Mouse (Mus musculus): ENCODE measurements at regions not wholly inside any gene's neighbourhood (a gene's known extent, or its start where the extent isn't known, plus 50 kb on each side); places are given as distances from the start of the nearest gene placed in this dataset.

- Histone ChIP-seq H3K79me2 (ENCODE audit: control insufficient read depth, insufficient read depth) (no peaks in the 10 kb centered on the region), H3K36me3 (ENCODE audit: control insufficient read depth, insufficient read depth) (no peaks in the 10 kb centered on the region), H3K27me3 (ENCODE audit: control insufficient read depth, insufficient read depth, insufficient read length) (peaks cover 25% of the 10 kb centered on the region), H3ac (ENCODE audit: control insufficient read depth, insufficient read length) (no peak overlapping the region), H3K4me2 (ENCODE audit: low read depth) (no peak overlapping the region), H3K4me3 (no peak overlapping the region)
- TF ChIP-seq MAX (IDR thresholded peaks at IDR 0.05; ENCODE audit: low read depth), result no peak
- no peak for TF ChIP-seq REST (IDR thresholded peaks at IDR 0.05; ENCODE audit: insufficient read depth, insufficient read length)
- TF ChIP-seq CEBPB (IDR thresholded peaks at IDR 0.05; ENCODE audit: insufficient read depth, poor library complexity, severe bottlenecking), result no peak
- no peak for TF ChIP-seq TCF12 (IDR thresholded peaks at IDR 0.05; ENCODE audit: insufficient read depth, poor library complexity, severe bottlenecking)
- no peak for TF ChIP-seq MYOG (IDR thresholded peaks at IDR 0.05; ENCODE audit: control insufficient read depth in 1 of 3, insufficient read depth in 1 of 3, insufficient read length in 2 of 3, low read depth in 2 of 3)
- no peak for TF ChIP-seq POLR2AphosphoS2 (IDR thresholded peaks at IDR 0.05; ENCODE audit: insufficient read length, low read depth)
- no peak for TF ChIP-seq USF1 (IDR thresholded peaks at IDR 0.05; ENCODE audit: low read depth)
- TF ChIP-seq POLR2A (IDR thresholded peaks at IDR 0.05; ENCODE audit: insufficient read length, low read depth), result no peak
- TF ChIP-seq E2F4 (IDR thresholded peaks at IDR 0.05; ENCODE audit: insufficient read depth), result no peak
Observed at GRCm38 (mm10) chr9:43879220-43879968, 135.6 kb downstream of the Nectin1 start.

GRCm38 (mm10) chr9:43879969-43880396 lies 136.2 kb downstream of the Nectin1 start:
- H3K4me2 ChIP-seq (ENCODE audit: low read depth), result no peak overlapping the region
- no peak overlapping the region for H3K4me3 ChIP-seq
- peaks cover 25% of the 10 kb centered on the region for H3K27me3 ChIP-seq (ENCODE audit: control insufficient read depth, insufficient read depth, insufficient read length)
- no peak overlapping the region for H3ac ChIP-seq (ENCODE audit: control insufficient read depth, insufficient read length)
- no peak for TF ChIP-seq TCF12 (IDR thresholded peaks at IDR 0.05; ENCODE audit: insufficient read depth, poor library complexity, severe bottlenecking)
- no peak for TF ChIP-seq CEBPB (IDR thresholded peaks at IDR 0.05; ENCODE audit: insufficient read depth, poor library complexity, severe bottlenecking)
- H3K79me2 ChIP-seq (ENCODE audit: control insufficient read depth, insufficient read depth), result no peaks in the 10 kb centered on the region
- H3K36me3 ChIP-seq (ENCODE audit: control insufficient read depth, insufficient read depth), result no peaks in the 10 kb centered on the region

- Histone ChIP-seq H3ac (ENCODE audit: control insufficient read depth, insufficient read length) (no peak overlapping the region), H3K27me3 (ENCODE audit: control insufficient read depth, insufficient read depth, insufficient read length) (peaks cover 6% of the 10 kb centered on the region), H3K79me2 (ENCODE audit: control insufficient read depth, insufficient read depth) (no peaks in the 10 kb centered on the region), H3K4me3 (no peak overlapping the region), H3K4me2 (ENCODE audit: low read depth) (no peak overlapping the region), H3K36me3 (ENCODE audit: control insufficient read depth, insufficient read depth) (no peaks in the 10 kb centered on the region)
- TF ChIP-seq MYOD1 (IDR thresholded peaks at IDR 0.05; ENCODE audit: control insufficient read depth in 1 of 3, insufficient read length in 2 of 3, low read depth in 2 of 3), result no peak
- no peak for TF ChIP-seq REST (IDR thresholded peaks at IDR 0.05; ENCODE audit: insufficient read depth, insufficient read length)
- TF ChIP-seq MYOG (IDR thresholded peaks at IDR 0.05; ENCODE audit: control insufficient read depth in 1 of 3, insufficient read depth in 1 of 3, insufficient read length in 2 of 3, low read depth in 2 of 3), result no peak
- TF ChIP-seq TCF3 (IDR thresholded peaks at IDR 0.05; ENCODE audit: insufficient read length, low read depth), result no peak
- no peak for TF ChIP-seq CEBPB (IDR thresholded peaks at IDR 0.05; ENCODE audit: insufficient read depth, poor library complexity, severe bottlenecking)
- no peak for TF ChIP-seq USF1 (IDR thresholded peaks at IDR 0.05; ENCODE audit: low read depth)
- no peak for TF ChIP-seq POLR2A (IDR thresholded peaks at IDR 0.05; ENCODE audit: insufficient read length, low read depth)
Observed at GRCm38 (mm10) chr9:43893086-43893485, 149.3 kb downstream of the Nectin1 start.

GRCm38 (mm10) chr9:43899239-43899638 lies 143.9 kb upstream of the Thy1 start:
- Histone ChIP-seq H3K4me2 (ENCODE audit: low read depth) (no peak overlapping the region), H3K27me3 (ENCODE audit: control insufficient read depth, insufficient read depth, insufficient read length) (peaks cover 37% of the 10 kb centered on the region), H3ac (ENCODE audit: control insufficient read depth, insufficient read length) (no peak overlapping the region), H3K4me3 (no peak overlapping the region), H3K79me2 (ENCODE audit: control insufficient read depth, insufficient read depth) (no peaks in the 10 kb centered on the region), H3K36me3 (ENCODE audit: control insufficient read depth, insufficient read depth) (no peaks in the 10 kb centered on the region)
- TF ChIP-seq TCF12 (IDR thresholded peaks at IDR 0.05; ENCODE audit: insufficient read depth, poor library complexity, severe bottlenecking), result no peak
- TF ChIP-seq MYOD1 (IDR thresholded peaks at IDR 0.05; ENCODE audit: control insufficient read depth in 1 of 3, insufficient read length in 2 of 3, low read depth in 2 of 3), result no peak
- TF ChIP-seq TCF3 (IDR thresholded peaks at IDR 0.05; ENCODE audit: insufficient read length, low read depth), result no peak
- no peak for TF ChIP-seq MAX (IDR thresholded peaks at IDR 0.05; ENCODE audit: low read depth)
- TF ChIP-seq POLR2A (IDR thresholded peaks at IDR 0.05; ENCODE audit: insufficient read length, low read depth), result no peak
- no peak for TF ChIP-seq REST (IDR thresholded peaks at IDR 0.05; ENCODE audit: insufficient read depth, insufficient read length)
- no peak for TF ChIP-seq USF1 (IDR thresholded peaks at IDR 0.05; ENCODE audit: low read depth)
- no peak for TF ChIP-seq E2F4 (IDR thresholded peaks at IDR 0.05; ENCODE audit: insufficient read depth)
- TF ChIP-seq MYOG (IDR thresholded peaks at IDR 0.05; ENCODE audit: control insufficient read depth in 1 of 3, insufficient read depth in 1 of 3, insufficient read length in 2 of 3, low read depth in 2 of 3), result no peak
- no peak for TF ChIP-seq CEBPB (IDR thresholded peaks at IDR 0.05; ENCODE audit: insufficient read depth, poor library complexity, severe bottlenecking)
- TF ChIP-seq POLR2AphosphoS2 (IDR thresholded peaks at IDR 0.05; ENCODE audit: insufficient read length, low read depth), result no peak
- no peak for TF ChIP-seq SRF (IDR thresholded peaks at IDR 0.05; ENCODE audit: control insufficient read depth, insufficient read length, low read depth)

- H3ac ChIP-seq (ENCODE audit: control insufficient read depth, insufficient read length), result no peak overlapping the region
- no peaks in the 10 kb centered on the region for H3K36me3 ChIP-seq (ENCODE audit: control insufficient read depth, insufficient read depth)
- no peak for TF ChIP-seq TCF12 (IDR thresholded peaks at IDR 0.05; ENCODE audit: insufficient read depth, poor library complexity, severe bottlenecking)
- TF ChIP-seq POLR2AphosphoS2 (IDR thresholded peaks at IDR 0.05; ENCODE audit: insufficient read length, low read depth), result no peak
- no peak for TF ChIP-seq REST (IDR thresholded peaks at IDR 0.05; ENCODE audit: insufficient read depth, insufficient read length)
- no peak for TF ChIP-seq TCF3 (IDR thresholded peaks at IDR 0.05; ENCODE audit: insufficient read length, low read depth)
- TF ChIP-seq MYOD1 (IDR thresholded peaks at IDR 0.05; ENCODE audit: control insufficient read depth in 1 of 3, insufficient read length in 2 of 3, low read depth in 2 of 3), result no peak
- TF ChIP-seq CEBPB (IDR thresholded peaks at IDR 0.05; ENCODE audit: insufficient read depth, poor library complexity, severe bottlenecking), result no peak
- TF ChIP-seq E2F4 (IDR thresholded peaks at IDR 0.05; ENCODE audit: insufficient read depth), result no peak
- TF ChIP-seq MYOG (IDR thresholded peaks at IDR 0.05; ENCODE audit: control insufficient read depth in 1 of 3, insufficient read depth in 1 of 3, insufficient read length in 2 of 3, low read depth in 2 of 3), result no peak
- TF ChIP-seq POLR2A (IDR thresholded peaks at IDR 0.05; ENCODE audit: insufficient read length, low read depth), result no peak
- TF ChIP-seq MAX (IDR thresholded peaks at IDR 0.05; ENCODE audit: low read depth), result no peak
- no peak for TF ChIP-seq USF1 (IDR thresholded peaks at IDR 0.05; ENCODE audit: low read depth)
- TF ChIP-seq SRF (IDR thresholded peaks at IDR 0.05; ENCODE audit: control insufficient read depth, insufficient read length, low read depth), result no peak
- H3K79me2 ChIP-seq (ENCODE audit: control insufficient read depth, insufficient read depth), result no peaks in the 10 kb centered on the region
- H3K27me3 ChIP-seq (ENCODE audit: control insufficient read depth, insufficient read depth, insufficient read length), result peaks cover 6% of the 10 kb centered on the region
- H3K4me3 ChIP-seq, result no peak overlapping the region
- no peak overlapping the region for H3K4me2 ChIP-seq (ENCODE audit: low read depth)
Observed at GRCm38 (mm10) chr9:43908325-43908724, 134.9 kb upstream of the Thy1 start.
